Mouse (Mus musculus) retina, postnatal 7 days (tissue): ENCODE data around the gene Ifnlr1.
"Not testable (repeated sequence)": the region's sequence is repeated elsewhere in the genome, so short reads cannot be mapped to it uniquely, and the experiment has no call there.

Source experiments
- DNase-seq: peaks from one replicate; pipeline ENCODE4 v3.0.0-alpha.2; 2012; ENCODE audit warnings: low read depth, low spot score

Gene Ifnlr1

GRCm38 (mm10) chr4:135684731-135685130, 1.4 kb upstream of the Ifnlr1 start:
- no peak for DNase-seq

- DNase-seq = no peak
Observed at GRCm38 (mm10) chr4:135686568-135686953, 474 bp downstream of the Ifnlr1 start.

DNA sequence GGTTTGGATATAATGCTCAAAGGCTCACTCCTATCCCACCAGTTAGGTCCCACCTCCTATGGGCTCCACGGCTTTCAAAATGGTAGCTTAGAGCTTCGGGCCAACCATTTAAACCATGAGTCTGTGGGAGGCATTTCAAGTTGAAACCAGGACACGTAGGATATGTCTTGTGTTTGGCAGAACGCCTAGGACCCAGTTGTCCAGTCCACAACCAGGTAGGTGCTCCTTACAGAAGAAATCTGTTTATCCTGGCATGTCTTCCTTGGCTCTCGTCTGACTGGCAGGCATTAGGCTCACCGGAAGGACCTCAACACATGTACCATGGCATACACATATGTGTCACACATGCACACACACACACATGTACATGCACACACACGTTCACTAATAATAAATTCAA, 3.7 kb downstream of the Ifnlr1 start:
- DNase-seq = no peak

DNA sequence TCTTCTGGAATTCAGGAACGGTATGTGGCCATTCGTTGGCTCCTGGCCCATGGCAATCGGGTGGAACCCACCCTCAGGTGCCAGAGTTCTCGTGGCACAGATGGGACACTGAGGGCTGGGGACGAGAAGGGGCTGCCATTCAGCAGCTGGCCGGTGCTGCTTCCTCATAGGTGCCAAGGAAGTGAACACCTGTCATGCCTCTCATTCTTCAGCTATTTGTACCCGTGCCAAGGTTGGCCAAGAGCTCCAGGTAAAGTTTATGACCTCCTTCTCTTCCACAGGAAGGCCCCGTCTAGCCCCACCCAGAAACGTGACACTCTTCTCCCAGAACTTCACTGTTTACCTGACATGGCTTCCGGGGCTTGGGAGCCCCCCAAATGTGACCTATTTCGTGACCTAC, 4.2 kb downstream of the Ifnlr1 start:
- DNase-seq = no peak

DNA sequence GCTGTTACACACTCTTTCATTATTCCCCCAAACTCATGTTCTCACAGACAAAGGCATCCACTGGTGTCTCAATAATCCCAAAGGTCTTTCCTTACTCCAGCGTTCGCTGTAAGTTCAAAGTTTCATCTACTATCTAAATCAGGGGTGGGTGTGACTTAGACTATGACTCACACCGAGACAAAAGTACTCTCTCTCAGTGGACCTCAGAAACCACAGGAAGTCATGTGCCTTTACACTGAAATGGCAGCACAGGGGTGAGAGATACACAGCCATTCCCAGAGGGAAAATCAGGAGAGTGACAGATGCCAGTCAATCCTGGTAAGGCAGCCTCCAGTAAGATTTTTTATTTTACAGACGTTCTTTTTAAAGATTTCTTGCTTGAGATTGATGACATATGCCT, 6.8 kb downstream of the Ifnlr1 start:
- DNase-seq = no peak

- DNase-seq = no peak
Observed at GRCm38 (mm10) chr4:135698498-135698897, 12.4 kb downstream of the Ifnlr1 start.

DNA sequence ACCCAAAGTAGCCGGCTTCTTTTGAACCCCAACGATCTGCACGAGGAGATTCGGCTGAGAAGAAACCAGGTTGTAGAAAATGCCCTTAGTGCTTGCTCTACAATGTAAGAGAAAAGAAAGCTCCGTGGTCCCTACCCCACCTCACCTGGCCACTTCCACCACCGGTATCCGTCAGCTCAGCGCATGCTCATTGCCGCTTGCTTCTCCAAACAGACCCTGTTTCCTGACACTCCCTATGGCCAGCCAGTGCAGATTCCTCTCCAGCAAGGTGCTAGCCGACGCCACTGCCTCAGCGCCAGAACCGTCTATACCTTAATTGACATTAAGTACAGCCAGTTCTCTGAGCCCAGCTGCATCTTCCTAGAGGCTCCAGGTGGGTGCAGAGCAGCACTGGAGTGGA, 17.4 kb downstream of the Ifnlr1 start:
- no peak for DNase-seq

DNA sequence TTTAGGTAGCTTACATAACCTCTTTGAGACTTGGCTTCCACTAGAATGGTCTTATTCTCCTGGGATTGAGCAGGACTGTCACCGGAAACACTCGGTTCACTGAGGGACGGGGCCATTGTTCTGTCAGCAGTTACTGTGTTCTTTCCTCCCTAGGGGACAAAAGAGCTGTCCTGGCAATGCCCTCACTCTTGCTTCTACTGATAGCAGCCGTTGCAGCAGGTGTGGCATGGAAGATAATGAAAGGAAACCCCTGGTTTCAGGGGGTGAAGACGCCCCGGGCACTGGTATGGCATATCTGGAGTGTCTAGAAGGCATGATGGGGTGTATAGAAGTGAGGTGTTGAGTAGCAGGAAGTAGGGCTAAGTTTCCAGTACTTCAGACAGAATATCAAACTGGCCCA, 17.9 kb downstream of the Ifnlr1 start:
- DNase-seq = no peak

DNA sequence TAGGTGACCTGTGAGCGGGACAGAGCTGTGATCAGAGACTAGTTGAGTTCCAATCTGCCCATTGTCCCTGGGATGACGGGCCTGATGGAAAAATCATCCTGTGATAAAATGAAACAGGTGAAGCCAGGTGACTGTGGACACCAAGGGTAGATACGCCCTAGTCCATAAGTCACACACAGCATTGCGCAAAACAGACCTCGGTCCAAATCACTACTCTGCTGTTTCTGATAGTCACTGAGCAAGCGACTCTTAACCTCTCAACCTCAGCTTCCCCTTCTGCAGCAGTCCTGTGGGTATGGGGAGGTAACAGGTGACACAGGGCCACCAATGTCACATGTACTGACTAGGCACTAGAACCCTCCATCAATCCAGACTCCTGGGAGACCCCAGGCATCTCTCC, 20.0 kb downstream of the Ifnlr1 start:
- DNase-seq = no peak

DNA sequence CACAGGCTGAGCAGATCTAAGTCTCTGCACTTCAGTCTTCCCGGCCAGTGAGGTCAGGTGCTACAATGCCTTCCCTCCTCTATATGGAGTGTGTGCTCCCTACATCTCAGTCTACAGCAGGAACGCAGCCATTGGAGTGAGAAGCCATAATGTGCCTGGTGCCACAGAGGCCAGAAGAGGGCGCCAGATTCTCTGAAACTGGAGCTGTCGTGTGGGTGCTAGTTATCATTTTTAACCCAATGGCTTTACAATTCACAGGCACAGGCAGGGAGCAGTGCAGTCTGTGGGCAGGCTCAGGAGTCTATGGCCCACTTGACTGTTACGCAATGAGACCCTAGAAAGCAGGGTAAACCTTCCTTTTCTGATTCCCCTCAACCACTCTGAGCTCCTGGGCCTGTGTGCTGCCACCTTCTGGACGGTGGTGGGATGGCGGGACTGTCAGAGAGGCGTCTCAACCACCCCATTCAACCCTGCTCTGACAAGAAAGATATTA, 23.0 kb downstream of the Ifnlr1 start:
- peak; percentile 67 for DNase-seq

DNA sequence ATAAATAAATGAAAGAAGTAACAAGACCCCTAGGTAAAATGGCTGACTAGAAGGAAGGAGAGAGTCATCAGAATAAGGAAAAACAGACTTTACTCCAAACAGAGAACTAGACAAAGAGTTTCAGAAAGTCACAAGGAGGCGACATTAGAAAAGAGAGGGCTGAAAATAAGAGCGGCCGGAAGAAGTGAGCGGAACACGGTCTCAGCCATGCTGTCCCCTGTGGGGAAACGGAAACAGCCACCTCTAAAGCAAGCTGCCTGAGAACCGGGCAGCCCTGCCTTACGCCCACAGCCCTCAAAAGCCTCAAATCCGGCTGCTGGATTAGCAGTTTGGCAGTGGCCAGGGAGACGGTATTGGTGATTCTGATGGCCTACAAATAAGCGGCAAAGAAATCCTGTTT, 23.5 kb downstream of the Ifnlr1 start:
- no peak for DNase-seq

GRCm38 (mm10) chr4:135710392-135710791, 24.3 kb downstream of the Ifnlr1 start:
- DNase-seq = no peak

GRCm38 (mm10) chr4:135714776-135715175, 28.7 kb downstream of the Ifnlr1 start:
- no peak for DNase-seq

- not testable (repeated sequence) for DNase-seq
Observed at GRCm38 (mm10) chr4:135716438-135716837, 30.4 kb downstream of the Ifnlr1 start.

GRCm38 (mm10) chr4:135722540-135723290, 36.6 kb downstream of the Ifnlr1 start:
- no peak for DNase-seq

DNA sequence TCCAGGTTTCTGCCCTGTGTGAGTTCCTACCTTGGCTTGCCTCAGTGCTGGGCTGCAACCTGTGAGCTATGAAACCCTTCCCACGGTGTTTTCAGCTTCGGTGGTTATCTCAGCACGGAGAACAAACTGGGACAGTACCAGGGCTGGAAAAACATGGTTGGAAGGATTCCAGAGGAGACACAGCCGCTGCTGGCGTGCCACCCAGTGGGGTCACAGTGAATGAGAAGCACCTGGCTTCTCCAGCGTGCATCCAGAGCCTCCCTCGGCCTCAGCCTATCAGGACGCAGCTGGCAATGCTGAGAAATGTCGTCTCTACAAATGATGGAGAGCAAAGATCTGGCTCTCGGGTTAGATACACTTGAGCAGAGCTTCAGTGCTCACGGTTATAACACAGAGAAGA, 40.3 kb downstream of the Ifnlr1 start:
- DNase-seq = no peak

DNA sequence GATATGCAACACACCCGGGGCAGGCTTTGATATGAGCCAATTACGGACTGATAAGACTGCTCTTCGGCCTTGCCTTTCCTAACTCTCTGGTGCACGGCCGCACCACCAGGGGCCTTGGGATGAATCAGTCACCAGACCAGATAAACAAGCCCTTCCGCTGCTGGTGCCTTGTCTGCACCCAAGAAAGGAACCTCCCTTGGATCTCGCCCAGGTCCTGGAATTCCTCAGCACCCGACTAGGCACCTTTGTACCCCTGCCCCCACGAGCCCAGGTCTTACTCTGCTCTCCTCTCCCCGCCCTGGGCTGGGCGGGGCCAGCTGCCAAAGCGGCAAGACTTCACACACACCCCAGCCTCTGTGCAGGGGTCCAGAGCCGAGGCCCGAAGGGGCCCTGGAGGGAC, 41.7 kb downstream of the Ifnlr1 start, which contains the start of gene Il22ra1:
TSS of gene Il22ra1 (plus strand) at position 356 of the 400 bp plus-strand sequence.
- DNase-seq = no peak

GRCm38 (mm10) chr4:135730204-135730603, 44.1 kb downstream of the Ifnlr1 start:
- DNase-seq = no peak

DNA sequence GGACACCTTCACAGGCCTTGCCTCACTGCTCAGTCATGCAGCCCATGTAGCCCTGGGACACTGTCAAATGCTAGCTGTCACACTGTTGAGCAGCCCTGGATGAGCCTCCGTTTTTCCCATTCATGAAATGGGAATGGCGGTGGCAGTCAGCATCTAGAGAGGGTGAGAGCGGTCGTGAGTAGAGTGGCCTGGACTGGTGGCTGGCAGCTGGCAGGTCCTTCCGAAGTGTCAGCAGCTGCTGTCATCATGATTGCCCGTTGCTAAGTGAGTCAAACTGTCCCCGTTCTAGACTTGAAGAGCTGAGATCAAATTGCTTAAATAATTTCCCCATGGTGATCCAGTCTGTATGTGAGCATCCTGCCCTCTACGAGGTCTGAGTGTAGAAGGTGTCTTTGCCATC, 44.9 kb downstream of the Ifnlr1 start:
- no peak for DNase-seq

GRCm38 (mm10) chr4:135733901-135734300, 47.8 kb downstream of the Ifnlr1 start:
- DNase-seq = no peak

GRCm38 (mm10) chr4:135736903-135737302, 50.8 kb downstream of the Ifnlr1 start:
- DNase-seq = no peak

DNA sequence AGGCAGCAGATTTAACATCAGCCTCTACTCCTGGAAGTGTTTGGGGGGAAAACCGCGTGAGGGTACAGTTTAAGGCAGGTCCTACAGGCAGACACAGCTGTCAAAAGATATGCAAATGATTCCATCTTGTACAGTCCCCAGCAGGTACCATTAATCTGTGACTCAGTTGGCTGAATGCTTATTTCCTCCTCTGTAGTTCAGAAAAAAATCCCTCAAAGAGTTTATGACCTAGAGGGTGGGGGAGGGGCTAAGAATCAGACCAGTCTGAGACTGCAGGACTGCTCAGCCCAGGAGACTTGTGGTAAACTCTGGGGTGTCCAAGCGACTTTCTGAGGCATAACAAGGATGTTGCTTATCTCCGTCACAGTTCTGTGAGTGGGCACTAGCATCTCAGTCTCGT, 52.1 kb downstream of the Ifnlr1 start:
- no peak for DNase-seq

- DNase-seq = no peak
Observed at GRCm38 (mm10) chr4:135739148-135739547, 53.1 kb downstream of the Ifnlr1 start.

DNA sequence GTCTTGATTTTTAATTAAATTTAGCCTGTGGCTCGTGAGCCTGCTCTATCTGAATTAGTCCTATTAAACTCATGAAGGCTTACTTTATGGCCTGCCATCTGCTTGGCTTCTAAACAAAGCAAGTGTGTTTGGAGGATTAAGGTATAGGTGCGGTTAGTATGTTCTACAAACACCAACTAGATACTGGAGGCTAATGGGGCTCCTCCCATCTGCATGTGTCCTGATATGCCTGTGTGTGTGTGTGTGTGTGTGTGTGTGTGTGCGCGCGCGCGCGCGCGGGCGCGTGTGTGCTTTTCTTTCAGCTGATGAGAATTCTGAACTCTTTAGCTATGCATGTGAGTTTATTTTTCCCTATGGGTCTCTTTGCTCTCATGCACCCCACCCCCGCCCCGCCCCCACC, 53.6 kb downstream of the Ifnlr1 start:
- no peak for DNase-seq
